Mouse (Mus musculus) heart, embryonic 15.5 days (tissue): ENCODE results near the gene Sat2. TPM values are rescaled to one million over a fixed set of nuclear protein-coding genes. Genes with fewer than 3 reads are reported as not detected.

Experiments used
- ATAC-seq: fragments of 200-750 bp; cut with Nextera tagmentation; replicated peaks from 2 replicates; pipeline ENCODE4 v1.8.0; 2017; ENCODE audit warnings: low read depth, moderate TSS enrichment; ENCODE audit not compliant: insufficient number of reproducible peaks, insufficient read depth, low FRiP score
- H3K27ac ChIP-seq: fragments of 300-500 bp; sonication (generic); 2 replicates; pipeline ENCODE4 v1.5.1; 2015; ENCODE audit warnings: mild to moderate bottlenecking, inconsistent platforms
- H3K27me3 ChIP-seq: fragments of 300-500 bp; sonication (generic); 2 replicates; pipeline ENCODE4 v1.6.1; 2015; ENCODE audit warnings: inconsistent platforms
- H3K36me3 ChIP-seq: fragments of 300-500 bp; sonication (generic); 2 replicates; pipeline ENCODE4 v1.6.1; 2015; ENCODE audit warnings: mild to moderate bottlenecking, inconsistent platforms
- H3K4me1 ChIP-seq: fragments of 300-500 bp; sonication (generic); replicated peaks from 2 replicates; pipeline ENCODE4 v1.6.1; 2015; ENCODE audit warnings: inconsistent platforms
- H3K4me2 ChIP-seq: fragments of 300-500 bp; sonication (generic); 2 replicates; pipeline ENCODE4 v1.6.1; 2015; ENCODE audit warnings: inconsistent platforms, mild to moderate bottlenecking, moderate library complexity
- H3K4me3 ChIP-seq: fragments of 300-500 bp; sonication (generic); 2 replicates; pipeline ENCODE4 v1.5.1; 2015; ENCODE audit warnings: mild to moderate bottlenecking, inconsistent platforms
- H3K9ac ChIP-seq: fragments of 300-500 bp; sonication (generic); 2 replicates; pipeline ENCODE4 v1.6.1; 2015; ENCODE audit warnings: mild to moderate bottlenecking, inconsistent platforms
- H3K9me3 ChIP-seq: fragments of 300-500 bp; sonication (generic); replicated peaks from 2 replicates; pipeline ENCODE4 v1.6.1; 2016; ENCODE audit warnings: inconsistent platforms
- WGBS: fragments of 180-500 bp; shearing (Covaris S2); methylation state at CpG from one replicate; pipeline ENCODE4 v1.1.7; 2015; ENCODE audit warnings: mixed read lengths; 5-methylcytosine and 5-hydroxymethylcytosine counted together
- polyA plus RNA-seq: library from polyadenylated mRNA; unstranded; fragments of >200 nt; fragmentation: Nextera tagmentation; extraction: Ambion mirVana; gene quantifications from 2 replicates; pipeline ENCODE4 v1.2.1, GENCODE M21; 2015

Gene Sat2
- 14.3 and 16.7 TPM in 2 replicates for polyA plus RNA-seq

DNA sequence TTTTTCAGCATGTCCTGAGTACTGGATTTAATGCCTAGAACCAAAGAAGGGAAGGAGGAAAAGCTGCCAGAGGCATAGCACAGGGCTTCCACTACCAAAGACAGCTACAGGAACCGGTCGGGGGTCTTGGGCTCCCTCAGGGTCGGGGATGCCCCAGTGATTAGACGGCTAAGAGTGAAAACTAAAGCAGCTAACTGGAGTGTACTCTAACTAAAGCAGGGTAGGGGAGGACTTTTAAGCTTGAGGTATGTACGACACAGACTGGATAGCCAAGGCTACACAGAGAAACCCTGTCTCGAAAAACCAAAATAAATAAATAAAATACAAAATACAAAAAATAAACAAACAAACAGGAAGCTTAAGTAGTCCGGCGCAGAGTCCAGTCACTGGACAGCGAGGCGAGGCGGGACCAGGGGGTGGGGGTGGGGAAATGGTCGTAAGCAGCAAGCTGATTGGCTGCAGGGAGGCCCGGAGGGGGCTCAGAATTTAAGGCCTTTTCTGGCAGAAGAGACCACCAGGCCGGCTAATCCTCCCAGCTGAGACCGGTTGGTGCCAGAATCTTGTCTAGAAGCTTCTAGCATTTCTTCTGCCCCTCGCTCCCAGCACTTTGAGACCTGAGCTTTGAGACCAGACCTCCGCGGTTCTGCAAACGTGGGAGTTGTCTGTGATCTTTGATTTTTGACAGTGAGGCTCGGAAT, at the start of gene Sat2:
Gene Sat2 (plus strand): TSS at position 454 of the 698 bp plus-strand sequence.
- WGBS, result 2% methylated on average over 20 of the region's 20 CpGs
- peak within 1 kb of the TSS; percentile 86 for H3K4me2 ChIP-seq

DNA sequence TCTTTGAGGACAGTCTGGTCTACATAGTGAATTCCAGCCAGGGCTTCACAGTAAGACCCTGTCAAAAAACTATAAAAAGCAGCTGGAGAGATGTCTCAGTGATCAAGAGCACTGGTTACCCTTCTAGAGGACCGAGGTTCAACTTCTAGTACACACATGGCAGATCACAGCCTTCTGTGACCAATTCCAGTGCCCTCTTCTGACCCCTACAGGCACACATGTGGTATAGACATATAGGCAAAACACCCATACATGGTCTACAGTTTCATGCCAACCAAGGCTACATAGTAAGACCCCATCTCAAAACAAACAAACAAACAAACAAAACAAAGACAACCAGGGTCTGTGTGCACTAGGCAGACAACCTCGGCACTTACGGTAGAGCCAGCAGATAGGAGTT, 46.6 kb upstream of the Sat2 start:
- 54% methylated on average over 3 of the region's 3 CpGs for WGBS
- no peak for ATAC-seq
- no peaks in the 10 kb centered on the region for H3K27me3 ChIP-seq
- no peak overlapping the region for H3K4me3 ChIP-seq
- H3K9ac ChIP-seq, result no peak overlapping the region
- H3K4me1 ChIP-seq, result peaks cover 23% of the 10 kb centered on the region
- no peak overlapping the region for H3K4me2 ChIP-seq
- peaks cover 20% of the 10 kb centered on the region for H3K36me3 ChIP-seq
- no peaks in the 10 kb centered on the region for H3K9me3 ChIP-seq
- no peak overlapping the region for H3K27ac ChIP-seq

More for the DNA sequence above, at the start of gene Sat2:
- 0 out of 2 replicates have a peak, but pooled peaks cover 2% of the 10 kb centered on the region for H3K27me3 ChIP-seq
- peak; percentile 76 for ATAC-seq
- H3K4me1 ChIP-seq, result peaks cover 12% of the 10 kb centered on the region
- H3K9me3 ChIP-seq, result no peaks in the 10 kb centered on the region
- H3K36me3 ChIP-seq, result no peaks in the 10 kb centered on the region
- peak within 1 kb of the TSS; percentile 73 for H3K4me3 ChIP-seq
- peak within 1 kb of the TSS; percentile 82 for H3K9ac ChIP-seq
- H3K27ac ChIP-seq, result peak within 1 kb of the TSS; percentile 71

DNA sequence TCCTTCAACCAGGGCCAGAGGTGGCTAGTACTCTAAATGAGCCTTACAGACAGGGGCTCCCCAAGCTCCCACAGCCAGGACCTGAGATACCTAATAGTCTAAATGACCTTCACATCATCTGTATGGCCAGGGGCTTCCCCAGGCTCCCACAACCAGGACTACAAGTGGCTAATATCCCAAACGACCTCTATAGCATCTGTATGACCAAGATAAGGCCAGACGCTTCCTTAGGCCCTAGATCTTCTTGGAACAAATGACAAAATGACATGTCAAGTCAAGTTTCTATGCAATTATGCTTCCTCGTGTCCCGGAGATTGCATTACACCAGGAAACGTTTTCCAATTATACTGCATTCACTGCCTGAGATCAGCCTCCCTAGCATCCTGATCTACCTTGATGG, 45.5 kb upstream of the Sat2 start:
- Histone ChIP-seq H3K4me1 (peaks cover 23% of the 10 kb centered on the region), H3K27ac (no peak overlapping the region), H3K4me2 (no peak overlapping the region), H3K36me3 (peaks cover 11% of the 10 kb centered on the region; the same call in 1 of the 2 replicates), H3K9ac (no peak overlapping the region), H3K27me3 (no peaks in the 10 kb centered on the region), H3K4me3 (no peak overlapping the region), H3K9me3 (no peaks in the 10 kb centered on the region)
- no peak for ATAC-seq
- WGBS, result 54% methylated on average over 5 of the region's 5 CpGs

DNA sequence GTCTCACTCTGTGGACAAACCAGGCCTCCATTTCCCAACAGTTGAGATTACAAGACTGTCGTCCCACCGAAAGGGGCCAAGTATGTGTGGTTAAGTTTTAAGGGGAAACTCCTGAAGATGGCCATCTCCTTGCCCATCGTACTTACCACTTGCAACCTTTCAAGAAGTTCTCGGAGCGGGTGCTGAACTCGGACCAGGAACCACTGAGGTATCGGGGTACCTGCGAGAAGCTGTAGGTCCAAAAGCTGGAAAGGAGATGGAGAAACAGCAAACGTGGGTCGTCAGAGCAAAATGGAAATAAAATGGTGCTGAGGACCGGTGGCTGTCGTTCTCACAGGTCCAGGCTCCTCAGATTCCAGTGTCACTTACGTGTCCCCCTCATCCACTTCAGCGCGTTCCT, 43.5 kb upstream of the Sat2 start:
- Histone ChIP-seq H3K9ac (peak overlapping the region; percentile 72), H3K4me1 (peaks cover 36% of the 10 kb centered on the region), H3K9me3 (no peaks in the 10 kb centered on the region), H3K4me2 (peak overlapping the region; percentile 78), H3K36me3 (0 out of 2 replicates have a peak, but pooled peaks cover 5% of the 10 kb centered on the region), H3K27me3 (no peaks in the 10 kb centered on the region), H3K27ac (no peak overlapping the region), H3K4me3 (peak overlapping the region; percentile 81)
- 8% methylated on average over 15 of the region's 15 CpGs for WGBS
- ATAC-seq, result no peak

DNA sequence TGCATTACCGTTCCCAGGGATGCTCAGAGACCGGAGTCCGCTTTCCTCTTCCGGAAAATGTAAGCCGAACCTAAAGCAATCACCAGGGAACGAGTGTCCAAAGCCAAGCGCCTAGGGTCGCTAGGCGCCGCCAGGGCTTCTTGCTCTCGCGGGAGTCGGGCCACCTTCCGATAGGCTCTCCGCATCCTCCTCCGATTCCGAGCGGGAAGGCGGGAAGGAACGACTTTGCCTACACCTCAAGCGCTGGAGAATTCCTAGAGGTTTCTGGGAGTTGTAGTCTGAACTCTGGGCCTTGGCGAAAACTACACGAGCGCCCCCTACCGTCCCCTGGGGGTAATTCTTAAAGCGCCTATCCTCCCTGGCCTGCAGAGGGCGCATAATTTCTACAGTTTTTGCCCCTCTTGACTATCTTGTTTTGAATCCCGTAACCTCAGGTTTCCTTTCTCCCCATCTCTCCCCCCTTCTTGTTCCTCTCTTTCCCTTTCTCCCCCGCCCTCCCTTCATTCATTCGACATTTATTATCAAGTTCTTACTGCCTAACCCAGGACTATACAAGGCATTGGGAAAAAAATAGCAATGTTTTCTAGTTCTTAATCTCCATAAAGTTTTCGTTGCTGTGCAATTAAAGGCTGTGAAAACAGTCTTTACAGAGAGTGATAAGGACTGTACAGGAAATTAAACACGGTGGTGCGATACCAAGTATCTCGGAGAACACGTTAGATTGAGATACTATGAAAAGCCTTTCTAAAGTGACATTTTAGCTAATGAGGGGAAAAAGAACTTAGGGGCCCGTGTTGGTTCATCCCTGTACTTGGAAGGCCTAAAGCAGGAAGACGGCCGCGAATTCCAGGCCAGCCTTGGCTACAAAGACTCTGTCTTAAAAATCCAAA, 42.5 kb upstream of the Sat2 start:
- Histone ChIP-seq H3K9ac (peak overlapping the region; percentile 81), H3K4me3 (peak overlapping the region; percentile 81)
- WGBS, result 1% methylated on average over 39 of the region's 39 CpGs

DNA sequence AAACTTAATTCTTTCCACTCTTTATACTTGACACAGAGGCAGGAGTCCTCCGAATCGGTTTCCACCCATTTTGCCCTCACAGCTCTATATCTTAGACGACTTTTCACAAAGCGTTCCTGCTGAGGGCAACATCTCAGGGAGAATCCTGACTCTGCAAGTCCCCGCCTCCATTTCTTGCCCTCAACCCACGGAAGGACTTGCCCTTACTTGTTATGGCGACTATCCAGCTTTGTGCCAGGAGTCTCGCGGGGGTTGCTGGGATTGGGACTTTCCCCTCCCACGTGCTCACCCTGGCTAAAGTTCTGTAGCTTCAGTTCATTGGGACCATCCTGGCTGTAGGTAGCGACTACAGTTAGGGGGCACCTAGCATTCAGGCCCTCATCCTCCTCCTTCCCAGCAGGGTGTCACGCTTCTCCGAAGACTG, 41.7 kb upstream of the Sat2 start, which contains the start of the genes Wrap53 and Trp53:
Gene Wrap53 (minus strand): TSS at position 165 of the 424 bp plus-strand sequence.
Gene Trp53 (plus strand): TSS at position 269 of the 424 bp plus-strand sequence.
- H3K9ac ChIP-seq, result peak within 1 kb of the TSS; percentile 81
- no peaks in the 10 kb centered on the region for H3K9me3 ChIP-seq
- 0 out of 2 replicates have a peak, but pooled peaks cover 2% of the 10 kb centered on the region for H3K36me3 ChIP-seq
- H3K4me1 ChIP-seq, result peaks cover 35% of the 10 kb centered on the region
- no peaks in the 10 kb centered on the region for H3K27me3 ChIP-seq
- peak within 1 kb of the TSS; percentile 79 for H3K4me2 ChIP-seq
- WGBS, result 0% methylated on average over 13 of the region's 13 CpGs
- H3K4me3 ChIP-seq, result peak within 1 kb of the TSS; percentile 81
- peak within 1 kb of the TSS; percentile 91 for H3K27ac ChIP-seq
- peak; percentile 63 for ATAC-seq

More for the DNA sequence above, 42.5 kb upstream of the Sat2 start:
- H3K4me1 ChIP-seq, result peaks cover 36% of the 10 kb centered on the region
- peak; percentile 90 for ATAC-seq
- peak overlapping the region; percentile 91 for H3K27ac ChIP-seq
- H3K27me3 ChIP-seq, result no peaks in the 10 kb centered on the region
- H3K9me3 ChIP-seq, result no peaks in the 10 kb centered on the region
- H3K4me2 ChIP-seq, result peak overlapping the region; percentile 79
- 0 out of 2 replicates have a peak, but pooled peaks cover 2% of the 10 kb centered on the region for H3K36me3 ChIP-seq

DNA sequence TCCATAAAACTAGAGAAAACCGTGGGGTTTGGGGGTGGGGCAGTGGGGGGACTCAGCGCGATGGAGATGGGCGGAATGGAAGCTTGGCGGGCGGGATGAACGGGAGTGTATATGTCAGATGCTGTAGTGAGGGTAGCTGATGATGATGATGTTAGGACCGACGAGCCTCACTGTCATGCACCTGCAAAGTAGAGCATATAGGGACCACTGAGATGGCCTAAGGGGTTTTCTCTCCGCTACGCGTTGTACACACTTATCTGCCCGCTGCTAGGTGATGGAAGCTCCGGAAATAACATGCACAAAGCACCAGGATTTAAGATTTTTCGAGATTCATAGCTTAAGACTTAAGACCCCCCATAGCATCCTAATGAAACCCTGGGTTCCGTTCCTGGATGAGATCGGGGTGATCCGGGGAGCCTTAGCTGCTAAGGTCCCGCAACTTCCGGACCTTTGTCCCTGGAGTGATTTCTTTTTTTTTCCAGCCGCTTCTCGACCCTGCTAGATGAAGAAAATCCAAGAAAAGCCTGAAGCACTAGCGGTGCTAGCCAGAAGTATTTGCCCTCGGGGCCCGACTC, 41.2 kb upstream of the Sat2 start:
- under 1% methylated on average over 25 of the region's 25 CpGs for WGBS
- Histone ChIP-seq H3K4me2 (peak overlapping the region; percentile 79), H3K9ac (peak overlapping the region; percentile 81), H3K36me3 (0 out of 2 replicates have a peak, but pooled peaks cover 2% of the 10 kb centered on the region), H3K4me3 (peak overlapping the region; percentile 81), H3K27me3 (no peaks in the 10 kb centered on the region), H3K9me3 (no peaks in the 10 kb centered on the region), H3K27ac (peak overlapping the region; percentile 91), H3K4me1 (peaks cover 34% of the 10 kb centered on the region)
- peak; percentile 5; the same call in 1 of the 2 replicates for ATAC-seq

DNA sequence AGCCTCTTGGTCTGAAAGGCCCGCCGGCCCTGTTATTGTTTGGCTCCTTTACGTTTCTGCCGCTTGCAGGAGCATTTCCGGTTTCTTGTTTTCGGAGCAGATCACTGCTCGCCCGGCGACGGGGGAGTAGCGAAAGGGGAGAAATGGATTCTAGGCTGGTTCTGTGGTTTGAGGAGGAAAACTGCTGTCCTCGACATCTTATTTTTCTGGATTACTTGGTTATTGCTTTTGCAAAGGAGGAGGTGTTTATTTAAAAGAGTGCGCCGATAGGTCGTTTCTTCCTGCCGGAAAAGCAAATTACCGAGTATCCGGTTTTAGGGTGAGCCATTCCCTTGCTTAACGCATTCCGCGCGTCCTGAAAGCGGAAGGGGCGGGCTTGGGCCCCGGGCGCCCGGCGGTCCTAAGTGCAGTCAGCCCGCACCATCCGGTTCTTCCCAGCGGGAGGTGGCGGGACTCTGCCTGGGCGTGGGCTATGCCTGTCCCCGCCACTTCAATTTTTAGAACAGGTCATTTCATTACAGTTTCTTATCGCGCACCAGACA, 40.6 kb upstream of the Sat2 start:
- Histone ChIP-seq H3K4me1 (peaks cover 34% of the 10 kb centered on the region), H3K9me3 (no peaks in the 10 kb centered on the region), H3K4me3 (peak overlapping the region; percentile 81), H3K4me2 (peak overlapping the region; percentile 79), H3K9ac (peak overlapping the region; percentile 81), H3K27me3 (no peaks in the 10 kb centered on the region), H3K36me3 (0 out of 2 replicates have a peak, but pooled peaks cover 2% of the 10 kb centered on the region), H3K27ac (peak overlapping the region; percentile 91)
- ATAC-seq, result peak; percentile 78
- WGBS, result under 1% methylated on average over 36 of the region's 36 CpGs

DNA sequence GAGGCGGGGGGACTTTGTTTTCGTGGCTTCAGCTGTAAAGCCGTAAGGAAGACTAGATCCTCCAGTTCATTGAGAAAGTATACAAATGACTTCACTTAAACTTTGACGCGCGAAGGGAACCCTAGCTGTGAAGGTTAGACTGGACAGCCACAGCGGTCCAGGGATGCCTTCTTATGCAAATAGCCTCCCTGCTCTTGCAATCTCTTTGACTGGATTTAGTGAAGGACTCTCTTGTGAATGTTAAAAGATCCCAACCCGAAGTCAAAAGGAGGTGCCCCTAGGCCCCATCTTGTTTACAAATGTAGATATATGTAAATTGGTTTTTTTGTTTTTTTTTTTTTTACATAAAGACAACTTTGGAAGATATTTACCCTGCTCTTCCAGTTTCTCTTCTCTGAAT, 40.0 kb upstream of the Sat2 start:
- H3K9me3 ChIP-seq, result no peaks in the 10 kb centered on the region
- under 1% methylated on average over 8 of the region's 8 CpGs for WGBS
- no peak for ATAC-seq

DNA sequence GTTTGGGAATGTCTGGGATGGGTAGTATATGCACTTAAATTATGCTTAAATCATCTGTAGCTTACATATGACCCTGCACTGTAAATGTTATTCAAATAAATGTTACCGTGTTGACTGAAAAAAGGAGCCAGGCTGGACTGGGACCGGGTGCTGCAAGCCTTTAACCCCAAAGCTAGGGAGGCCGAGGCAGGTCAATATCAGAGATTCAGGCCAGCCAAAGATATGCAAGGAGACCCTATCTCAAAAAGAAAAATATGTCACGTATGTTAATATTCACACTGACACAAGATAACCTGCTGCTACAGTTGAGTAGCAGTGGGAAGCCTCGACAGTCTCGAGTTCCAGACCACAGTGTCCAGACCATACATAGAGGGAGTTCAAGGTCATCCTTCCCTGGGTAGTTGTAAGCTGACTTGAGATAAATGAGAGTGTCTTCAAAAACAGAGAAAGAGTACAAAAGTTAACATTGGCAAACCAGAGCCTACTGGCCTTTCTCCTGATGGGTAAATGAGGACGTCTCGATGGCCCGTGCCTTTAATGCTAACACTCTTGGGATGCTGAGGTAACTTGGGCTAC, 39.5 kb upstream of the Sat2 start:
- ATAC-seq, result no peak
- H3K27ac ChIP-seq, result peak overlapping the region; percentile 91
- peak overlapping the region; percentile 81 for H3K4me3 ChIP-seq
- no peaks in the 10 kb centered on the region for H3K9me3 ChIP-seq
- peak overlapping the region; percentile 5; the same call in 1 of the 2 replicates for H3K9ac ChIP-seq
- WGBS, result 60% methylated on average over 9 of the region's 9 CpGs
- peaks cover 29% of the 10 kb centered on the region for H3K4me1 ChIP-seq
- H3K36me3 ChIP-seq, result peaks cover 3% of the 10 kb centered on the region
- no peaks in the 10 kb centered on the region for H3K27me3 ChIP-seq
- peak overlapping the region; percentile 79 for H3K4me2 ChIP-seq

More for the DNA sequence above, 40.0 kb upstream of the Sat2 start:
- peak overlapping the region; percentile 91 for H3K27ac ChIP-seq
- no peaks in the 10 kb centered on the region for H3K27me3 ChIP-seq
- H3K4me1 ChIP-seq, result peaks cover 33% of the 10 kb centered on the region
- 0 out of 2 replicates have a peak, but pooled peaks cover 2% of the 10 kb centered on the region for H3K36me3 ChIP-seq
- peak overlapping the region; percentile 81 for H3K9ac ChIP-seq
- H3K4me2 ChIP-seq, result peak overlapping the region; percentile 79
- H3K4me3 ChIP-seq, result peak overlapping the region; percentile 81
